Mouse (Mus musculus) neural tube, embryonic 12.5 days (tissue): ENCODE results near the gene Zdhhc21. TPM values are rescaled to one million over a fixed set of nuclear protein-coding genes. Genes with fewer than 3 reads are reported as not detected.

Experiments
- polyA plus RNA-seq: library from polyadenylated mRNA; unstranded; fragments of >200 nt; fragmentation: Nextera tagmentation; extraction: Ambion mirVana; gene quantifications from 2 replicates; pipeline ENCODE4 v1.2.1, GENCODE M21; 2016

Zdhhc21 gene
- polyA plus RNA-seq, 1 experiment from 2014 or later: 17.2 TPM

Other genes with a start within 250 kb of the Zdhhc21 start
- gene Nfib, start 154.2 kb downstream of the Zdhhc21 start, polyA plus RNA-seq: 51.0 and 51.3 TPM in 2 replicates
- gene Cer1, start 25.2 kb upstream of the Zdhhc21 start, polyA plus RNA-seq: 0.18 TPM in 1 of 2 replicates, not detected in the other
- 2.5 and 2.7 TPM in 2 replicates for gene Frem1, start 192.4 kb upstream of the Zdhhc21 start, polyA plus RNA-seq